Mouse (Mus musculus) kidney, postnatal 36 days (tissue): ENCODE measurements around the gene Ptpn22.

Experiments used
- DNase-seq, 2 experiments: peaks; one replicate each; pipeline ENCODE4 v3.0.0; 2021 to 2022; ENCODE audit warnings: mixed read lengths in 2 of 2

The Ptpn22 gene

GRCm38 (mm10) chr3:103944794-103945562 lies 85.4 kb downstream of the Ptpn22 start:
- DNase-seq = no peak

- DNase-seq = no peak
Observed at GRCm38 (mm10) chr3:103948666-103949065, 89.1 kb downstream of the Ptpn22 start.

- no peak for DNase-seq
Observed at GRCm38 (mm10) chr3:103960622-103961021, 101.0 kb downstream of the Ptpn22 start.
